Mouse (Mus musculus) adrenal gland, adult (tissue): ENCODE results near the gene Fbxo34.
A peak's percentile ranks its signal among the peaks of the same experiment; 100 is the strongest.
"Not testable (repeated sequence)": the region's sequence is repeated elsewhere in the genome, so short reads cannot be mapped to it uniquely, and the experiment has no call there.

Experiments used
- DNase-seq, 2 experiments: peaks; one replicate each; pipeline ENCODE4 v3.0.0; 2022 to 2023; ENCODE audit warnings: low spot score in 1 of 2; ENCODE audit not compliant: inconsistent age in 2 of 2

Fbxo34 gene

DNA sequence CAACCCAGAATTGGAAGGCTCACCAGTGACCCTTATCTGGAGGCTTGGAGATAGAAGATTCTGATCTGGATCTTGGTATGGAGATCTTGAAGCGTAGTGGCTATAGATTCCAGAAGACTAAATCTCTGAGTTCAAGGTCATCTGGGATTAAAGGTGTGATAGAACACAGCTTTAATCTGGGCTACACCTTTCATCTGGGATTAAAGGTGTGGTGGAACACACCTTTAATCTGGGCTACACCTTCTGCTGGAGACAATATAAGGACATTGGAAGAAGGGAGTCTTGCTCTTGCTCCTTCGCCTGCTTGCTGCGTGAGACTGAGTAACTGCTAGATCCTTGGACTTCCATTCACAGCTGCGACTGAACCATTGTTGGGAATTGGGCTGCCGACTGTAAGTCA is at the start of gene Fbxo34:
Gene Fbxo34, plus strand, starts transcription at position 301 of the 400 bp plus-strand sequence.
- not testable (repeated sequence) for DNase-seq

DNA sequence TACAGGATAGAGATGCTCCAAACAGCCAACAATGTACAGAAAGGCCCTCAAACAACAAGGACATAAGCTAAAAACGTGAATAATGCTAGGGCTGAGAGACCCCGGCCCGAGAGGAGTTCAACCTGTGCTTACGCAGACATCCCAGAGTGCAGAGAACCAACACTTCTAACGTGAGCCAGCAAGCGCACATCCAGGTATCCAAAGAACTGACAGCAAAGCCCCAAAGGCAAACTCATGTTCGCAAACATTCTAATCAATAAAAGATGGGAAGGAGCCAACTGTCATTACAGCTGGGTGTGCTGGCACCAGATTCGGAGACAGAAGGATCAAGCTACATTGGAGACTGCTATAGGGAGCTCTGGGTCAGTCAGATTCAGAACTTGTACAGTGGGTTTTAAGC is 47.5 kb upstream of the Fbxo34 start:
- DNase-seq = no peak

DNA sequence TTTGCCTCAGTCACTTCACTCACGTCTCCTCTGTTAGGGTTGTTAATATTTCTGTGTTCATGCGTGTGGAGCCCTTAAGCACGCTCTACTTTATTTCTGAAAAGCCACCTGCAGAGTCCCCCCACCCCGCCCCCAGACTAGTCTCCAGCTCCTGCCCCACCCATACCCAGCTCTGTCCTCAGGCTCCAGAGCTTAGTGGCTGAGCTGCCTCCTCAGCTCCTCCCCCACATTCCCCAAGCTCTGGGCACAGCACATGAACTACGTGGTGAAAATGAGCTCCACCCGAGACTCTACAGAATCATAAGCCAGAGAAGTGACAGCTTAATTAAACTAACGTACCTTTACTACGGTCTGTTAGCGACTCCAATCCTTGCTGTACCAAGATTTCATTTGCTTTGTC is 44.2 kb upstream of the Fbxo34 start:
- DNase-seq = no peak

DNA sequence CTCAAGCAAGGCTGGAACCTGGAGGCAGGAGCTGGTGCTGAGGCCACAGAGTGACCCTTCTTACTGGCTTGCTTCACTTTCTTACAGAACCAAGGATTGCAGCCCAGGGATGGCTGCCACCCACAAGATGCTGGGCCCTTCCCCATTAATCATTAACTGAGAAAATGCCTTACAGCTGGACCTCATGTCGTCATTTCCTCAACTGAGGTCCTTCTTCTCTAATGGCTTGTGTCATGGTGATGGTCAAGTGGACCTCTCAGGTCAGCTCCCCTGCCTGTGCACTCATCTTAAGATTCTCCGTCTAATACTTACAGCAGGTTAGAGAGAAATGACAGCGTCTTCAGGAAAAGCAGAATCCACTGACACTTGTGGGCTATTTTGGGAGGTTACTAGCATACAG is 32.9 kb upstream of the Fbxo34 start:
- DNase-seq = no peak

DNA sequence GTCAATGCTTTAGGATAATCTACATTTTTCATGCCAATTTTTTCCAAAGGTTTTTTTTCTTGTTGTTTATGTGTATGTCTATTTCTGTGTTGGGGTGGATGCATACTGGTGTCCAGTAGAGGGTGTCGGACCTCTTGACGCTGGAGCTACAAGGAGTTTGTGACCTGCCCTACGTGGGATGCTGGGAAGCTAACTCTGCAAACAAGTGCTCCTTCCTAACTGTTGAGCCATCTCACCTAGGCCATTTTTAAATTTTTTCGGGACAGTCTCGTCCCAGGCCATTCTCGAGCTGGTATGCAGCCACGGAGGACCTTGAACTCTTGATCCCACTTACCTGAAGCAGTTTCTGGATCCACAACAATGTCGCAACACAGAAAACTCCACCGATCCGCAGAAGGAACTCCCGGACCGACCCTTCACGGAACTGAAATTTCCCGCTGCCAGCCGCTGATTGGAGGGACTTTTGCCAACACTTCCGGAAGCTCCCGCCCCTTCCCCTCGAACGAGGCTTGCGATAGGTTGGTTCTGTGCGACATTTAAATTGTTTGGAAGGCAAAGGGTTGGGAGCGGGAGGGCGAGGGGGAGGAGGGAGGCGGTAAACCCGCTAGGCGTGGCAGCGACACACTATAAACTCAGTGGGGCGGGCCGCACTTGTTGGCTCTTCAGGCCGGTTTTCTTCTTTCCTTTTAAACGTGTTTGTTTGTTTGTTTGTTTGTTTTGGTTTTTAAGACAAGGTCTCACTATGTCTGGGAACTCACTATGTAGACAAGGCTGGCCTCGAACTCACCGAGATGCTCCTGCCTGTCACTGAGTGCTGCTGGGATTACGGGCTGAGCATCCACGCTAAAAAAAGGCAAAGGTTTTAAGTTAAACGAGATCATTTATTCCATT is 32.2 kb upstream of the Fbxo34 start, which contains the start of gene Dlgap5:
Gene Dlgap5, minus strand, starts transcription at position 633 of the 891 bp plus-strand sequence.
- DNase-seq = peak; percentile 91 to 97

DNA sequence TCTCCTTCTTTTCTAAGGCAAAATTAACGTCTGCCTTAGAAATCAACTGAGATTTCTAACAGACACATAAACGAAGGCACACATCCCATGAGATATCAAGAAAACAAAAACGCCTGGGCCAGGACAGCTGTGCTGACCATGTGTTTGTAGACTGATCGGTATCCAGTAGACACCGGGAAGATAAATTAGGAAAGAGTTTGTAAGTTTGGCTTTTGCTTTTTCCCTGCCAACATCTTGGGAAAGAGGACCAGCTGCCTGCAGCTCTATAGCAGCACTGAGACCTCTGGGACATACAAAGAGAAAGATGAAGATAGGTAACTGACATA is 31.6 kb upstream of the Fbxo34 start:
- DNase-seq = peak in 1 of 2 experiments; percentile 36

DNA sequence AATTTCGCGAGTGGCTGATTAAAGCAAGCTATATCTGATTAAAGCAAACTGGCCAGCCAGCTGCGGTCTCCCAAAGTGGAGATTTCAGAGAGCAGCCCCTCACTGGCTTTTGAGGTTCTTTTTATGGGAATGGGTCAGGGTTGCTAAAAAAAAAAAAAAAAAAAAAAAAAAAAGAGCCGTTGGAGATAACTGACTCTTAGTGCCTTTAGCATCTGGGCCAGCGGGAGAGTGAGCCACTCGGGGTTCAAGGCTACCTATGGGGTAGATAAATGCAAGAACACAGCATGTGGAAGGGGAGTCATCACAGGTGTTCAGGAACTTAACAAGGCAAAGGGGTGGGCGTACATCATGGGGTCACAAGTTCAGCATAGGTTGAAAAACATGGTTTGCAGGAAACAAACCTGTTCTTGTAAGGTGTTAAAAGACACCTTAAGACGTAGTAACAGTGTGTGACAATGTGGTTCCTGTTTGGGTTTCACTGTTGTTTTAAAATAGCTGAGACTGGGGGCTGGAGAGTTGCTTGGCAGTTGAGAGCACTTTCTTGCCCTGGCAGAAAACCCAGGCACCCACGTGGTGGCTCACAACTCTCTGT is 31.1 kb upstream of the Fbxo34 start:
- DNase-seq = no peak

DNA sequence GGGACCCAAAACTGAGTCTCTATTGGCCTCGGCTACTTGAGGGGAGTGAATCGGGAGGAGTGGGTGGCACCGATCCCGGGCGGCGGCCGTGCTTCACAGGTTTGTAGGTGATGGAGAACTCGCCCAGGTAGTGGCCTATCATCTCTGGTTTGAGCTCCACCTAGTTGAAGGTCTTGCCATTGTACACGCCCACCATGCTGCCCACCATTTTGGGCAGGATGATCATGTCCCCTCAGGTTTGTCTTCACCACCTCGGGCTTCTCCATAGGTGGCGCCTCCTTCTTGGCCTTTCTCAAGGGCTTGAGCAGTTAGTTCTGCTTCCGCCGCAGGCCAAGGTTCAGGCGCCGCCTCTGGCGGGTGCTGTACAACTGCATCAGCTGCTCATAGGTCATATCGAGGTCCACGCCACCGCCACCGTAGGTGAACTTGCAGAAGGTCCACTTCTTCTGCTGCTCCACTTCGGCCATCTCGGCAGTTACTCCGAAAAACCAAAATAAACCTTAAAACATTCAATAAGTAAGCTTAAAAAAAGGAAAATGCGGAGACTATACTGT is 30.4 kb upstream of the Fbxo34 start:
- no peak for DNase-seq

DNA sequence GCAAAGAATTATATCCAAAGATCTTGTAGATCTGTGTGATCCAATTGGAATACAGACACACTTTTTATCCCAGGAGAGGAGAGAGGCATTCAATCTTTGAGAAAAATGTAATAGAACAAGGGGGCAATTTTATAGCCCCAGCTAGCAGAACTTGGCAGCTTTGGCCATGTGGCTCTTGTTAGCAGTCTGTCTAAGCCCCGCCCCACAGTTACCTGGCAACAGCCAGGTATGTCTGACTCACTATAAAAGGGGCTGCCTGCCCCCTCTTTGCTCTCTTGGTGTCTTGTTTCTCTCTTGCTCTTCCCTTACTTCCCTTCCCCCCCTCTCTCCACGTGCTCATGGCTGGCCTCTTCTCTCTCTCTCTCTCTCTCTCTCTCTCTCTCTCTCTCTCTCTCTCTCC is 28.6 kb upstream of the Fbxo34 start:
- DNase-seq = no peak

DNA sequence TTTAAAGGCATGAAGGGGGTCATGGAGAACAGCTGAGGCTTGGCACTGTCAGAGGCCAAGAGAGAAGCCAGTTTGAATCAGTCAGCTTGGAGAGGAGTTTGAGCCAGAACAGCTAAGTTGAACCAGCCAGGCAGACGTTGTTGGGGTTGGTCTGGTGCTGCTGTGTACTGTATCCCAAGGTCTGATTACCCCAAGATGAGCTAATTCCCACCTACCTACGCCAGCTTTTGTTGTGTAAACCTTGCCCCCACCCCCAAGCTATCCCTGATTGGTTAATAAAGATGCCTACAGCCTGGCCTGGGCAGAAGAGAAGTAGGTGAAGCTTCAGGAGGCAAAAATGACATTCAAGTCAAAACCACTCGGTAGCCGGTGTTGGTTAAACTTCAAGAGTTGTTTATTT is 27.8 kb upstream of the Fbxo34 start:
- no peak for DNase-seq

DNA sequence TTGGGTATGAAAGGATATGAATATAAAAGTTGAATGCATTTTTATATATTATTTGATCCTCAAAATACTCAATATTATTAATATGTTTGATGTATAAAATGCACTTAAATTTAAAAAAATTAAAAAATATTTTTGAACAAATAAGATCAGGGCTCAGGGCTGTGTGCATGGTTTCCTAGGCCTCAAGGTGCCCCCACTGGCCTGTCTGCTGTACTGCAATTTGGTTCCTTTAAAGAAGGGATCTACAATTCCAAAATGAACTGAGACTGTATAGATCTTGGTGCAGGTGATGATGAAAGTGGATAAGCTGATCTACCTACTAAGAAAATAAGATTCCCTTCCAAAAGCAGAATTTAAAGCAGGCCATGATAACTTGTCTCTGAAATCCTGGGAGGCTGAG is 17.2 kb upstream of the Fbxo34 start:
- DNase-seq = peak in 1 of 2 experiments; percentile 35

DNA sequence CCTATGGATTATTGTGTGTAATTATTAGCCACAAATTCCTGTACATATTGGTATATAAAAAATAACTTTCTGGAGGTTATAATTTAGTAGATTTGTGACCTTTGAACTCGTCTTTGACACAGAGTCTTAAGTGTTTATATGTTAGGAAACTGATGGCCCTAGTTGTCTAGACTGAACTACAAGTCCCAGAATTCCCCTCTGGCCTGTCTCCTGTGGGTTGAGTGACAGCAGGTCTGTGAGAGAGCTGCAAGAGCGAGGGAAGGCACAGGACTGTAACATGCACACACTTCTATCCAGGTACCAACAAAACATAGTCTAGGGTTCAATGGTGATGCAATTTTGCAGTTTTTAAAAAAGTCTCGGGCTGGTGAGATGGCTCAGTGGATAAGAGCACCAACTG is 11.3 kb upstream of the Fbxo34 start:
- DNase-seq = no peak

DNA sequence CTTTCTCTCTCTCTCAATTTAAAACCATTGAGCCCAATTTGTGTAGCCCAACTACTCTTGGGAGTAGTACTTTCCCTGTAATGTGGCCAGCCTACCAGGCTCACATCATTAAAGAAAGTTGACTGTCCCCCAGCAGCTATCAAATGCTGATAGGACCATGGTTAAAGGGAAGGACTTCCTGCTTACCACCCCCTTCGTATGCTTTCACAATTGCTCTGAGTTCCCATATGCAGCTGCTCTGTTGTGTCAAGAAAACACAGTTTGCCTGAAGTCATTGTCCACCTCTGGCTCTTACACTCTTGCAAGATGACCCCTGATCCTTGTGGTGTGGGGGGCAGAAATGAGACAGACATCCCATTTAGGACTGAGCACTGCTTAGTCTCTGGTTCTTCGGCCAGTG is 5.3 kb upstream of the Fbxo34 start:
- DNase-seq = no peak

DNA sequence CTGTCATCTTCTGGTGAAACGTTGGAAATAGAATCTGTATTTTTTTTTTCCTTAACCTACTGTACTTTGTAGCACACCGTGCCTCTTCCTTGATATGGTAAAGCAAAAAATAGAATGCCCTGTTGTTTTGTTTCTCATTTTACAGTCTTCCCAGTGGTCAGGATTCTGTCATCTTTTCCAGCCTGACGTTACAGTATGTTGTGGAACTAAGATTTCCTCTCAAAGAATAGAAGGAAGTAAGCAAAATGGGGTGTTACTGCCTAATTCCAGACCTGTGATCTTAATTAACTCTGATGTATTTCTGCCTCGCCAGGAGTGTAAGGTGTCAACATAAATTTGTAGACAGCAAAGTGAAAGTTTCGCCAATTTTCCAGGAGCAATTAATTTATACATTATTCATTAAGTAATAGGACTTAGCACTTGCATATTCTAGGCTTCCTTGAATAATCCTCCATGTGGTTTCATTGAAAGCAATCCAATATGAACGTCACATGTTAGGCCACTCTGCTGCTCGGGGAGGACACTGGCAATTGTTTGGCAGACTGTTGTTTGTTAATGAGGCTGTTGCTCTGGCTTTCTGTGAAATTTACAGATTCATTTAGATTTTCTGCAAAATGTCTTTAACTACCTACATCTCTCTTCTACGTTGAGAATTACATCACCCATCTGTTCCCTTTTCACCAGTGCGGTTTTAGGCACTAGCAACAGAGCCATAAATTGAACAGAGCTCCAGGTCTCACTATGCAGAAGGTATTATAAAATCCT is 4.7 kb upstream of the Fbxo34 start:
- no peak for DNase-seq

DNA sequence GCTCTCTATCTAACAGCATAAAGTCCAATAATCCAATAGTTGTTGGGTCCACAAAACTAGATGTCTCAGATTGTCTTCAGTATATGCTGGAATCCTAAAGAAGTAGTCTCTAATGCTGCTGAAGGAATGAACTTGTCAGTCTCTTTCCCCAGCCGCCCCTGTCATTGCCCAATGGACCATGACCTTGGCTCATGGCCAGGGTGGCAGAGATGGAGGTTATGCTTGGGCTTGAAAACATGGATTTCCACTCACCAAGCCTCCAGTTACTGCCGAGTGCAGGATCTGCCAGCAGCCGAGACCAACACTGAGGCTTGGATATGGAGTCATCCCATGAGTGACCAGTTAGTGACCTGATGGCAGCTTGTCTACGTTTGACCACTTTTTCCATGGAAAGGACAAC is 9.3 kb downstream of the Fbxo34 start:
- DNase-seq = peak; percentile 69 to 94

DNA sequence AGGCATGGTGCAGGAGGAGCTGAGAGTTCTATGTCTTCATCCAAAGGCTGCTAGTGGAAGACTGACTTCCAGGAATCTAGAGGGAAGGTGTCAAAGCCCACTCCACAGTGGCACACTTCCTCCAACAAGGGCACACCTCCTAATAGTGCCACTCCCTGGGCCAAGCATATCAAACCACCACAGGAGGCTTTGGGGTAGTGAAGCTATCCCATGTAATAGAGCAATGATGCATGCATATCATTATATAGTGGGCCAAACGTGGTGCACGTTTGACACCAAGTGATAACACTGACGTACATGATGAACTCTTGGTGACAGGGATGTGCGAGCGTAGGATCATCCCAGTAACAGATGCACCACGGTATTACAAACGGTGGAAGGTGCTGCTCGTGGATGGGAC is 11.8 kb downstream of the Fbxo34 start:
- DNase-seq = no peak

DNA sequence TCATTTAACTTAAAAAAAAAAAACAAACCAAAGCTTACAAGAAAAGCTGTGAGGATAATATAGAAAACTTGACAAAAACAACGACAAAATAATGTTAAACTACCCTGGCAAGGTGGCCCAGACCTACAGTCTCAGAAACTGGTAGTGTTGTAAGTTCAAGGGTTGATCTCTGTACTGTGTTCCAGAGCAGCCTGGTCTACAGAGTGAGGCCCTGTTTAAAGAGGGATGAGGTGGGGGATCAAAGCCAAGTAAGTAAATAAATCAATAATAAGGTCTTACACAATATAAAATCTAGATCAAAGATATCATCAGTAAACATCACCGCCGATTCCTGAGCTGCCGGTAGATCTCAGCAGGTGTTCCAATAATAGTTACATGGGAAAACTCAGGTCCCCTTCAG is 12.2 kb downstream of the Fbxo34 start:
- no peak for DNase-seq

DNA sequence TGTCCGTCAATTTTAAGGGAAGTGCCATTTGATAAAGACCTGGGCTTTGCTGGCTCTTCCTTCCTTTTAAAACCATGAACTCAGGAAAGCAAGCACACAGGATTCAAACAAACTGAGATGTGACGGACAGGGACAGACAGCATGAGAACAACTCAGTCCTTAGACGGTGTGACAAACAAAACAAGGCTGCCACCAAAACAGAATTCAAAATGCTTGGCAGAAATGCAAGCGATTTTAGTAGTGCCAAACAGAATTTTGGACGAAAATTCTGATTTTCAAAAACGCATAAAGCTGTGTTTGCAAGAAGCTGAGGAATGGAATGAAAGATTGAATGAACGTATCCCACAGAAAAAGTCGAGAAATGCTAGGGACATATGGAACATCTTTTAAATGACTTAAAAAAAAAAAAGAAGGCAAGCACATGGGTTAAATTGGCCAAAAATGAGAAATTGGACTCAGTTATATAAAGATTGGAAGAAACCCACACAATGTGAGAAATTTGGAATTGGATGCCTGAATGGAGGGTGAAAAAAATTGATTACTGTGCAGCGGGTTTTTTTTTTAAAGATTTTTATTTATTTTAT is 12.7 kb downstream of the Fbxo34 start:
- DNase-seq = no peak

DNA sequence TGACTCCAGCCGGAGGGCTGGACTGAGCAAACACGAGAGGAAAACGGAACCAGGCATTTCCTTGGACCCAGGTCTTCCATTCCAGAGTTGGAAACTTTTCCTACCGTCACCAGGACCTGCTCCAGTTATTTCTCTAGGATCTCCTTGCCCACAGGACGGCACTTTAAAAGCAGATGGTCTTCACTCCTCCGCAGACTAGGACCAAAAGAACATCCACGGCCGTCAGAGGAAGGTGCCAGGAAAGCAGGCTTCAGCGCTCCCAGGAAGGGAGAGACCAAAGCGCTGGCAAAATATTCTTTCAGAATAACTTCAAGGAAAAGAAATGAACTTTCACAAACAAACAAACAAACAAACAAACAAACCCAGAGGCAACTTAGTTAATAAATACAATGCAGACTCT is 14.2 kb downstream of the Fbxo34 start:
- DNase-seq = no peak

DNA sequence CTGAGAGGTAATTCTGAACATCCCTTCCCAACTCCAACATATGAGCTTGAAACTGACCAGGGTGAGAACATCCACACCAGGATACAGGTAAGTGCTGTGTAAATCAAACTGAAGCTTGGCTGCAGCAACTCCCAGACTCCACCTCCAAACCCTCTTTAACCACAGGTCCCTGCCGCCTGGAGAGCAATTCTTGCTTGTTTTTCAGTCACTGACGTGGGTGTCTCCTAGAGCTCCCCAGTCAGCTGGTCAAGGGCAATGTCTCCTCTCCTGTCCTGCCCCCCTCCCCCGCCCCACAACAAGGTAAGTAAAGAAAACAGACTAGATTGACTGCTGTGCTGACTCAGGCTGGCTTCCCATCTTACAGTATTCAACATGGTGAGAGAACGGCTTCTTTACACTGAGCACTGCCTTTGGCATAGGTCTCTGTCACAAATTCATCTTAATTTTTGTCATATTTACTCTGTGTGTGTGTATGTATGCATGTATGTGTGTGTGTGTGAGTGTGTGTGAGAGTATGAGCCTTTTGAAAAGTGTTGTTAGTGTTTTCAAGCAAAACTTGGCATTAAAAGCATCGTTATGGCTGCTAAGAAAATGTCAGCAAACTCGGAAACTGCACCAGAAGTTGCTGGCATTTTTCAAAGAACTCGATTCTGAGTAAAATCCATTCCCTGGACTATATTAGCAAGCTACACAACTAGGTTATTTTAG is 15.4 kb downstream of the Fbxo34 start:
- DNase-seq = no peak

DNA sequence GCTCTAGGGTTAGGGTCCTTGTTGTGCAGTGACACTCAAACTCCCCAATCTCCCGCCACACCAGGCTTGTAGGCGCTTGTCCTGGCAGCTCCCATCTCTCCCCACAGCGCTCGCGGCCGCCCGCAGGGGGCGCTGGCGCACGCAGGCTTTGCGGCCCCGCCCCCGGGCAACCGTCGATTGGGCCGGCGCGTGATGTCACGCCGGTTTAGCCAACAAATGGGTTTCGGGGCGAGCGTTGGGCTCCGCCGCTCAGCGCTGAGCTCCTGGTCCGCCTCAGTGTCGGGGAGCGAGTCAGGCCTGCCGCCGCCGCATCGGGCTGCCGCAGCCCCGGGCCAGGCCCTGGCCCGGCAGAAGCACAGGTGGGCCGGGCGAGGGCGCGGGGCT is 22.1 kb downstream of the Fbxo34 start:
- DNase-seq = peak; percentile 97 to 99
